Mouse (Mus musculus) frontal cortex, postnatal 10 days (tissue): ENCODE measurements around the gene Abi3.

ENCODE experiments used
- DNase-seq, 2 experiments: peaks; one replicate each; pipeline ENCODE4 v3.0.0; 2022; ENCODE audit warnings: low spot score in 2 of 2, mixed read lengths in 1 of 2

Abi3 gene

DNA sequence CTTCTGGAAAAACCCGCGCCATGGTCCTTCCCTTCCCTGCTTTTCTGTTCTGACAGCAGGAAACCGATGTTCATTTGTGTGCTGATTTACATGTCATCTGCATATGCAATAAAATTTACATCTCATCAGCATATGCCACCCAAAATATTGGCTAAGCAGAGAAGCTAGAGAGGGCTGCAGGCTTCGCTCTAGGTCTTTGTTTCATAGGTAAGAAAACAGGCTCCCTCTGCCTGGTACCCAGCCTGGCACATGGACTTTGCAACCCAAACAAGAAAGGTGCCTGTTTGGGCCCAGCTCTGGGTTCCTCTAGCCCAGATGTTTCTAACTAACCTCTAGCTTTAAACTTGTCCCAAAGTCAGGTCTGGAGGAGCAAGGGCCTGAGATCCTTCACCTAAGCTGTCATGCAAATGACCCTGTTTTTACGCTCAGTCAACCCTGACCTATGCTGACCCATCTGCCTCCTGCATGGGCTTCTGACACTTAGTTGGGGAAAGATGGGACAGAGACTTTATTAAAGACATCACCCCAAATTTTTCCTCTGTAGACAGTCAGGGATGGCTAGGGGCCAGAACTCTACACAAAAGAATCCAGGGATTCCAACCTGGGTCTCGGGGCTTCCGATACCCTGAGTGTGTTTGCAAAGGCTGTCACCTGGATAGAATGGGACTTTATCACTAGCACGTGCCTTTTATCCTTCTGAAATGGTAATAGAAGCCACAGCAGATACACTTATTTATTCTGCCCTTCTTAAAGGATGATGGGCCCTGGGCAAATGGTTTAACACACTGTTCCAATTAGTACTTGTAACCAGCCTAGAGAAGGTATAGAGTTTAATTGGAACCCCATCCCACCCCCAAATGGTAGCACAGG, 3.0 kb downstream of the Abi3 start:
- no peak for DNase-seq

DNA sequence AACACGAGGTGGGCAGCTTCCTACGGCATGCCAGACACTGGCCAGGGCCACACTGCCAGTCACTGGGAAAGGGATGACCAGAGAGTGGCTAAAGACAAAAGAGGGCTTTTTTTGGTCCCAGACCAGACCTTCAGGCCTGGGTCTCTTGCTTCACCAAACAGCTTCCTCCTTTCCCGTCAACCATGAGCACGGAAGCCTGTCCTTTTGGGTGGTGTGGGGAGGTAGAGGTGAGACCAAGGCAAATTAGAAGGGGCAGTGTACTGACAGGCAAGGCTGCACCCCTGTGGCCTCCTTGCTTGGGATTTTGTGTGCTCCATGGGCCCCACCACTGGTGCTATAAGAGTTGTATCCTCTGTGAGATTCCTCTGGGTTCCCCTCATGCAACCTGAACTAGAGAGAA, 3.7 kb downstream of the Abi3 start:
- no peak for DNase-seq

DNA sequence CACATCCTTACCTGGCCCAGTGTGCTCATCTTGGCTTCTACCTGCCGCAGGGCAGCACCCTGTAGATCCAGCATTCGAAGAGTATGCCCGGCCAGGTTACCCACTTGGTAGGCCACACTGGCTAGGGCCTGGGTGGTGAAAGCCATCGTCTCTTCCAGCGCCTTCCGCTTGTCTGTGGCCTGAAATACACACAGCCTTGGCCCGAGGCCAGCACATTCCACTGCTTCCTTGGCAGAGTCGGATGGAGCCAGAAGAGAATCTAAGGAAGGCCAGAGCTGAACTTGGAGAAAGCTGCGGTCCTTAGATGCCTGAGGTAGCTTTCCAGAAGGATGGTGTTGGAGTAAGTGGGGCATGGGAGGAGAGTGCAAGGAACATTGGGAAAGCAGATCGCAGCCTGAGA, 5.2 kb downstream of the Abi3 start, which contains the start of gene Gngt2:
Gene Gngt2 (plus strand): TSS at position 158 of the 400 bp plus-strand sequence.
- no peak for DNase-seq

DNA sequence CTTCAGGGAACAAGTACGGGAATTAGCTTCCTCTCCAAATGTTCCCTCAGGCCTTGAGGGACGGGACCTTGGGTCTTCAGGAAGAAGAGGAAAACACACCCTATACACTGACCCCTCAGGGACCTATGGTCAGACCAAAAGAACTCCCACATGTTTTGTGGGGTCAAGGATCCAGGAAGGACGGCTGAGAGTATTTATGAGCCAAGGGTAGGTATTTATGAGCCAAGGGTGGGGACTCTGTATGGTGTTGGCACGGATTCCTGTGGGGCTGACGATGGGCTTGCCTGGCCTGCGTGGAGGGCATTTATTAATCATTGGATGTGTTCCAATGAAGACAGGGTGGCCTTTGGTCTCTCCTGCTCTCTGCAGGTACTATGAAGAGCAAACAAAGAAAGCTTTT, 5.8 kb downstream of the Abi3 start:
- no peak for DNase-seq

DNA sequence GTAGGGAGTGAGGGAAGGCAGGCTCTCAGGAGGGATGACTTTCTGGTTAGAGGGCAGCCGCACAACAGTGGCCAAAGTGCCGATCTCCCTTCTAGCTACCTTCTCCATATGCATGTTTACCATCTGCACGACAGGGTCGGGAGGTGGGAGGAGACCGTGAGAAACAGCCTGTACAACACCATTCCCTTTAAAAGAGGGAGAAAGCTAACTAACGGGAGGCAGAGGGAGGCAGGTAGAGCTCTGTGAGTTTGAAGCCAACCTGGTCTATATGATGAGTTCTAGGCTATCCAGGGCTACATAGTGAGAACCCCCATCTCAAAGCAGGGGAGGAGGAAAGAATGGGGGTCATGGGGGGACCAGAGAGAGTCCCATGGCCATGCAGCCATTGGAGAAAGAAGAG, 6.4 kb downstream of the Abi3 start:
- DNase-seq: no peak

DNA sequence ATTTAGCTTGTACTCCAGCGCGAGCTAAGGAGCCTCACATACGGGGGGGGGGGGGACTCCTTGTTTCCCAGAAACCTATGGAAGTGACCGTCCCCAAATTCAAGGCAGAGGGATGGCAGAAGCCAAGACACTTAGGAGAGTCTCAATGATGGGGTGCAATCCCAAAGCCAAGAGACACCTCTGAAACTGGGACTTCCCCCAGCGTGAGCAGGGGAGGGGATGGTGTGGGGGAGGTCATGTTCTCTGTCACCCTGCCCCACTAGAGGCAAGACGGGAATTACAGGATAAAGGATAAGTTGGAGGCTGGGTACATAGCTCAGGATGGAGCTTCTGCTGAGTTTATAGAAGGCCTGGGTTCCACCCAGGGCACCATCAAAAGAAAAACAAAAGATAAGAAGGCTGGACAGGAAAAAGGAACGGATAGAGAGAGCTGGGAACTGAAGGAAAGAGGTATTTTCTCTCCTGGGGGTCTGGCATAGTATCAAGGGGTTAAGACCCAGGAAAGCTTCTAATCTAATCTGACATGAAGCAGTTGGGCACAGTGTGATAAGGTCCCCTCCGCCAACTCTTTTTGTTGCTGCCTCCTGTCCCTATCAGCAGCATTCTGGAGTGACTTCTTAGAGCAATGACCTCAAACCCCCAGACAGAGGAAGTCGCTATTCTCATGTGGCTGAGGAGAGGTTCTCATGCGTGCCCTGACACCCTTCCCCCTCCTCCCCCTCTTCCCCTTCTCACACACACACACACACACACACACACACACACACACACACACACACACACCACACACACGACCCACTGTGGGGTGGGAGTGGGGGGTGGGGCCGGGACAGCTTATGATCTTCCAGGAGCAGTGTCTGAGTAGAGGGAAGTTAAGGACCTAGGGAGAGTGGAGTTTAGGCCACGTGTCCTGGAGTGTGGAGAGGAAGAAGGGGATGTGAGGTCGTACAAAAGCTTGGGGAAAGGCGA, 7.2 kb downstream of the Abi3 start:
- DNase-seq: no peak

DNA sequence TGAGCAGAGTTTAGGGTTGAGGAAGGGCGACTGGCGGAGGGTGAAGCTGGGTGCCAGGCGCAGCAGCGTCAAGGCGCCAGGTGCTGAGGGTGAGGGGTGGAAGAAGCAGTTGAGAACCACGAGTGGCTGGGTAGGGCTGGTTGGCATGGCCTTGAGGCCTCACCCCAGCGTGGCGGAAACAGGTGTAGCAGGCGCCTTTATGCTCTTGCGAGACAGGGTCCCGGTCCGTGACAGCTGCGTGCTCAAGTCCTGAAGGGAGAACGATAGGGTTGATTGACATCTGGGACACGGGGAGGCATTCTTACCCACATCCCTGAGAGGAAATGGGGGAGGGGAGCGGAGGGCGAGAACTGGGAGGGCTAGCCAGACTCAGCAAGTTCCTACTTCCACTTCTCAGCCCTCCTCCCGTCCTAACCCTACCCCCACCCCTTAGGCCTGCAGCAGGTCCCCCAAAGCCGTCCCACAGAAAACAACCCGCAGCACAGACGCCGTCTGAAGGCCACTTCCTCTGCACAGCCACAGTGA, 8.1 kb downstream of the Abi3 start:
- DNase-seq: peak in 1 of 2 experiments; percentile 72

DNA sequence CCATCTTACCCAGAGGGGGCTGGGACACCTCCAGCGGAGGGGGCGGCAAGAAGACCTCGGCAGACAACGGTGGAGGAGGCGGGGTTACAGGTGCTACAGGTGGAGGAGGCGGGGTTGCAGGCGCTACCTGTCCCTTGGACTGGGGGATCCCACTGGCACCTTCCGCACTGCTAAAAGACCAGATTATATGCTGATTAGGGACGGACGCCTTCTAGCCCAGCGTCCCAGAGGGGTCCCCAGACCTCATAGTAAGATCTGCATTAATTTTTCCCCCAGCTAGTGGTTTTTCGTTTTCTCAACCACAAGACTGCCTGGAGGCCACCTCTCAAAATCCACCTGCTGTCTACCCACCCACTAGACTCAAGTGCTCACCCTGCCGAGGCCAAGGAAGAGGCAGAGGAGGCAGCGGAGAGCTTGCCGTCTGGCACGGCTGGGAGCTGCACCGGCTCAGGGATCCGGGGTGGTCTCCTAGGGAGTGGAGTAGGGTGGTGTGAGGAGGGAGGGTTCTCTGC, 8.6 kb downstream of the Abi3 start:
- DNase-seq: no peak

DNA sequence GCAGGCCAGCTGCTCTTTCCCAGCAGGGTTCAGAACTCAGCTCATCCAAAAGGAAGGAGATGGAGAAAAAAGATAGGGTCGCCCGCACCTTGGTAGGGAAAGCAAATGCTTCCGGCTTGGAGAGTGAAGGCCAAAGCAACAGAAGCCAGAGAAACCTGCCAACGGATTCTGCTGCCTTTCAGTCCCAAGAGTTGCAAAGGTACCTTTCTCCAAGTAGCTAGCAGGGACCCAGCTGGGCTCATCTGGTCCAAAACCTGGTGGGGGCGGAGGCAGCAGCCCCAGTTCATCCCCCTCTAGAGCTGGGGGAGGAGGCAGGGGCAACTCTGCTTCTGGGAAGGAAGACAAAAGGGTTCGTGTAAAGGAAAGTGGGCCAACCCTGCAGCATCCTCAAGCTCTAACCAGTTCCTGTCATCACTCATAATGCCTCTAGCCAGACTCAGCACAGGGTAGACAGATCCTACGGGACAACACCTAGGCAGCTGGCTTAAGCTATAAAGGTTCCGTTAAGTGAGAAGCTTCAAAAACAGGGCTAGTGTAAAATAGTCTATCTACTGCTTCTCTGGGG, 9.2 kb downstream of the Abi3 start:
- DNase-seq: no peak

DNA sequence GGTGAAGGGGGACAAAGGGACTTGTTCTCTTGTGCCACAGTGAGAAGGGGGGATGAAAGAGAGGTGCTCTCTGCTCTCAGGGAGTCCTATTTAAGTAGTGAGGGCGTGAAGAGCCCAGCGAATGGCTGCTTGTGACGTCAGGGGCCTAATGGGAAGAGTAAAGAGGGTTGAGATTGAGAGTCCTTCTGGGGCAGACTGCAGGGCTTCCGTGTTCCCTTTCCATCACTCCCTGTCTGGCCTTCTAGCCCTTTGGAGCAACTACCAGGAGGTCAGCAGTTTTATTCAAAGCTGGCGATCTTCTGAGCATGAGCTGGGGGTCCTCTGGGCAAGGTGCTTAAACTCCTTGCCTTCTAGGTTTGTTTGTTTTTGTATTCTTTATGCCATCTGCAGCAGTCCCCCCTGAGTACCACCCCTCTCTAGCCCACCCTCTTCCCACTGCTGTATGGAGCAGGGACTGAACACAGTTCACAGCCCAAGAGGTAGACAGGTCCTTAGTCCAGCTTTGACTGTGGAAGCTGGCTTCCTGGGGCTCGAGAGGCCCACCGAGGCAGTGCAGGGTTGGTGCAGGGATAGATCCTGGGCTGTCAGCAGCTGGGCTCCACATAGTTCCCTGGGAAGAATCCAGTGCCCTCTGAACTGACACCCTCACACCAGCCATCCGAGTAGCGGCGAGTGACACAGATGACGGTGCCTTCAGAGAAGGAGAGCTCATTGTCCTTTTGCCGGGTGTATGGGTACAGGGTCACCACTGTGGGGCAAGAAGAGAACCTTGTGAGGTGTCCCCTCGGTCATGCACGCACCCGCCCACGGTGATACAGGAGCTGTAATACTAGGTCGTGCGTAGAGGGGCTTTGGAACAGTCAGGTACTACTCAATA, 9.9 kb downstream of the Abi3 start:
- no peak for DNase-seq

DNA sequence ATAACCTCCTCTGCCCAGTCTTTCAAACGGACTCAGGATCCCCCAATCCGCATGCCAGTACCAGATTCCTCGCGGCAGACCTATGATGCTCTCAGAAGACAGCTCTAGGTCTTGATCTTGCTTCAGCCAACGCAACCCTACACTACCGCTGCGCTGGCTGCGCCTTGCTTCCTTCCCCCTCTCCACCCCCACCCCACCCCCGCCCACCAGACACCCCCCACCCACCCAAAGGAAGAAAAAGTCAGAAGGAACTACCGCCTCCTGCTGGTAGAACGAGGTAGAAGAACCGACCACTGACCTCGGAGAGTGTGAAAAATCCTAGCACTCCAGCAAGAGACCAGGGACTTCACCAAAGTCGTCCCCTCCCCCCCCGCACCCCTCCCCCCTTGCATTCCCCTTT, 10.6 kb downstream of the Abi3 start:
- DNase-seq: no peak

DNA sequence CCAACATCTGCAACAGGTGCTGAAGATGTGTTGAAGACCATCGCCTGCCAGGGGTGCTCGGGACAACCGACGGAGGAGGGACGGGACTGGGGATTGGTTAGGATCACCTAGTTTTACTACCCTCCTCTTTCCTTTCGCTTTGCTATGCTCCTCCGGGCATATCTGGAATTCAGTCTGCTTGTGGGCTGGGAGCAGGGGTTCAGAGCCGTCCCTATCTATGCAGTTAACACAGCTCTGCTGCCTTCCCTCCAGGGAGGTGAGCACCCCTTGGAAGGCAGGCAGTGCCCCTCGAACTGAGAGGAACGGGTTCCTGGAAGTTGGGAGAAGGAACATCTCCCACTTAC, 11.0 kb downstream of the Abi3 start:
- DNase-seq: no peak

DNA sequence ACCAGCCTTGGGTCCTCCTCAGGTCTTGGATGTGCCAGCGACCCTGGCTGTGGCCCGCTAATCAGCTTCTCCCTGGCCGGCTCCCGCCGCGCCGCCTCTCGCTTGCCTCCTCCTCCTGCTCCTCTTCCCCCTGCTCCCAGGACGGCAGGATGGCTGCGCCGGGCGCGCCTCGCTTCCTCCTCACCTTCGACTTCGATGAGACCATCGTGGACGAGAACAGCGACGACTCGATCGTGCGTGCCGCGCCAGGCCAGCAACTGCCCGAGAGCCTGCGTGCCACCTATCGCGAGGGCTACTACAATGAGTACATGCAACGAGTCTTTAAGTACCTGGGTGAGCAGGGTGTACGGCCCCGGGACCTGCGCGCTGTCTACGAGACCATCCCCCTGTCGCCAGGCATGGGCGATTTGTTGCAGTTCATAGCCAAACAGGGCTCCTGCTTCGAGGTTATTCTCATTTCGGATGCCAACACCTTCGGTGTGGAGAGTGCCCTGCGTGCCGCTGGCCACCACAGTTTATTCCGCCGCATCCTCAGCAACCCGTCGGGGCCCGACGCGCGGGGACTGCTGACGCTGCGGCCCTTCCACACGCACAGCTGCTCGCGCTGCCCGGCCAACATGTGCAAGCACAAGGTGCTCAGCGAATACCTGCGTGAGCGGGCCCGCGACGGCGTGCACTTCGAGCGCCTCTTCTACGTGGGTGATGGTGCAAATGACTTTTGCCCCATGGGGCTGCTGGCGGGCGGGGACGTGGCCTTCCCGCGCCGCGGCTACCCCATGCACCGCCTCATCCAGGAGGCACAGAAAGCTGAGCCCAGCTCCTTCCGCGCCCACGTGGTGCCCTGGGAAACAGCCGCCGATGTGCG, 11.6 kb downstream of the Abi3 start:
- DNase-seq: no peak

DNA sequence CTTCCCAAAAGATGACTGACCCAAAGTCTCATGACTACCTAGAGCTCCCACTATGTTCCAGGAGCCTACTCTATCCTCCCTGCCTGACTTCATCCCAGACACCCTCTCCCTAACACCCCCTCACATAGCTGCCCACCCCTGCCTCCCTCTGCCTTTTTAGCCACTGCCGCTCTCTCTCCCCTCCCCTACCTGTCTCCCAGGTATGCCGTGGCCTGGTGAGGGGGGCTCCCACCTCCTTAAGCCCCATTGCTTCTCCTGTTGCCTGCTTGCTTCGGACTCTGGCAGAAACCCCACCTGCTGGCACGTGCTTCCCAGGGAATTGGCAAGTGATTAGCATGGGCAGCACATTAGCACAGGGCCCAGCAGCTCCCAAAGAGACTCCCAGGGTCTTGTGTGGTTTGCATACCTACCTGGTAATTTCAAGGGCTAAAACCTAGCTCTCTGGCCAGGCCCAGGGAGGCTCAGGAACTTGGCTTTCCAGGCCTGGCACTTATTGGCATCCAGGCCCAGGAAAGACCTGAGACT, 12.7 kb downstream of the Abi3 start:
- DNase-seq: no peak

DNA sequence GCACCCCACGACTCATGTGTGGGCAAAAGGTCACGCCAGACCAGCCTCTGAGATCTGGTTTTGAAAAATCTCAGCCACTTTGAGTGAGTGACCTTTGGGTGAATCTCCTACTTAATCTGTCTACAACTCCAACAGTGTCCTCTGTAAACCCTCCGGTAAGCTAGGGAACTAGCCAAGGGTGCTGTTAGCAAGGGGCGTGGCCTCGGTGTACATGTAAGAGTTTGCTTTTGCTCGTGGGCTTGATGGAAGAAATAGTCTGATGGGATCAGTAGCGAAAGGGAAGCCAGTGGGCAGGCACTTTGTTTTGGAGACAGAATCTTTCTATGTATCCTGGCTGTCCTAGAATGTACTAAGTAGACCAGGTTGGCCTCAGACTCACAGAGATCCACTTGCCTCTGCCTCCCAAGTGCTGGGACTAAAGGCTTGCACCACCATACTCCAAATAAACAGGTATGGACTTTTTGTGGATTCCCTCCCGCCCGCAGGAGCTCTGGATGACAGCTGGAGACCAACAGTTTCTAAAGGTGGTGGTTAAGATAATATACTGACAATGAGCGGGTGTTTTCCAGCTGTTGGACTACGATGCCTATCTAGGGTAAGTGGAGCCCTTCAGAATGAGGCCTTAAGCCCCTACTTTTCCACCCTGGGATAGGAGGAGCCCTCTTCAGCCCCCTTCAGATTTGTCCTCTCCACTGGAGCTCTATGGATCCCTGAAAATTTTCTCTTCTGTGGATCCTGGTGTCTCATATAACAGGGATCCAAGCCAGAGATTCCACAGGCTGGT, 13.9 kb downstream of the Abi3 start:
- no peak for DNase-seq

DNA sequence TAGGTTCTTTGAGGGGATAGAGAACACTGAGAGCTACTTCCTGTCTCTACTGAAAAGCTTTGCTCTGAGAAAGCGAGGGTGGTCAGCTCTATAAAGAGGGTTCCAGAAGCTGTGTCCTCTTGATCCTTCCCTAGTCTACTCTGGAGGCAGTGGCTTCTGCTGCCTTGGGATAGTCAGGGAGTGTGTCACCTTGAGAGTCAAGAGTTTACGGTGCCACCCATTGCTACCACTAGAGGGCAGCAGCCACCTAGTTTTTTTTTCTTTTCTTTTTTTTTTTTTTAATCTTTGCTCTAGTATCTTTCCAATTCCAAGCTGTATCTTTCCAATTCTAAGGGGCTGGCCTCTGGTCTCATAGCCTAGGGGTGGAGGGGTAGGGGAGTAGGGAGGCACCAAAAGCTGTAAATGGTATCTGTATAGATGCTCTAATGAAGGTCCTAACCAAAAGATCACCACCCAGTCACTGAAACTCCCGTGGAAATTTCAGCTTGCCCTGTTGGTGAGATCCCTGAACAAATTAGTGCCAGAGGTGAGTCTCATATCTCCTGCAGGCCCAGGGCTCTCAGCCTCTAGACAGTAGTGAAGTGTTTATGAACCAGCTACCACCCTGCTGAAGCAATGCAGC, 14.7 kb downstream of the Abi3 start:
- peak in 1 of 2 experiments; percentile 58 for DNase-seq

DNA sequence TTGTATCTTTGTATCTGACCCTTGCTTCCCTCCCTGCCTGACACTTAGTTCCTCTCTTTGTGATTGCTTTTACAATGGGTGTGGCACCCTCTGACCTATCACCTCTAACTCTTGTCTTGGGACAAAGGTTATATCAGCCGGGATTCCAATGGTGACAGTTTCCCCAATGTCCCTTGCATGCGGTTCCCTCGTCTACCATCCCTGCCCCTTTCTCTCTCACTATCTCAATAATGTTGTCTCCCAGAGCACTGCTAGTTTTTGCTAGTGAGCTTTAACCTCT, 15.2 kb downstream of the Abi3 start:
- DNase-seq: no peak

DNA sequence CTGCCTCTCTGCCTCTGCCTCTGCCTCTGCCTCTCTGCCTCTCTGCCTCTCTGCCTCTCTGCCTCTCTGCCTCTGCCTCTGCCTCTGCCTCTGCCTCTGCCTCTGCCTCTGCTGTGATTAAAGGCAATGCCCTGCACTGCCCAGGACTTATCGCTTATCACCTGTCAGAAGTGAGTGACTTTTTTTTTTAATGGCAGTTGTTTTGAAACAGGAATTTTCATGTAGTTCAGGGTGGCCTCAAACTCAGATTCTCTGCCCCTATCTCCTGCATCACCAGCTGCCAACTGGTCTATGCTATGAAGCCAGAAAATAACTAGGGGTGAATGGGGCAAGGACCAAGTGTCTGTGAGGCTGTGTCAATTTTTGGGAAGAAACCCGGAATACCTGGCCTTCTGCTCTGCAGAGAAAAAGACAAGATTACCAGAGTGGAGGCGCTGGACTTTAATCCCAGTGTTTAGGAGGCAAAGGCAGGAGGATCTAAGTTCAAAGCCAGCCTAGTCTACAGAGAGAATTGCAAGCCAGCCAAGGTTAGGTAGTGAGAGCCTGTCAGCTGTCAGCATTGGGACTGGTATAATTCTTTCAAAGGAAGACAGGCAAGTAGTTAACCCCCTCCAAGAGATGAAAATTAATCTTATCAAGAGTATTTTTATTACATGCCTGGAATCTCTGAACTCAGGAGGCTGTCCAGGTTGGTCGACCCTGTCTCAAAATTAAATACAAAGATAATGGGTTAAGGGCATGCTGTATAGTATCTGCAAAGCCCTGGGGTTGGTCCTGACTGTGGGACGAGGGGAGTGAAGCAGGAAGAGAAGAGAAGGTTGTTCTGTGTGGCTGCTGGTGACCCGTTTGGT, 15.7 kb downstream of the Abi3 start:
- DNase-seq: no peak
